In the genomic region with DNA sequence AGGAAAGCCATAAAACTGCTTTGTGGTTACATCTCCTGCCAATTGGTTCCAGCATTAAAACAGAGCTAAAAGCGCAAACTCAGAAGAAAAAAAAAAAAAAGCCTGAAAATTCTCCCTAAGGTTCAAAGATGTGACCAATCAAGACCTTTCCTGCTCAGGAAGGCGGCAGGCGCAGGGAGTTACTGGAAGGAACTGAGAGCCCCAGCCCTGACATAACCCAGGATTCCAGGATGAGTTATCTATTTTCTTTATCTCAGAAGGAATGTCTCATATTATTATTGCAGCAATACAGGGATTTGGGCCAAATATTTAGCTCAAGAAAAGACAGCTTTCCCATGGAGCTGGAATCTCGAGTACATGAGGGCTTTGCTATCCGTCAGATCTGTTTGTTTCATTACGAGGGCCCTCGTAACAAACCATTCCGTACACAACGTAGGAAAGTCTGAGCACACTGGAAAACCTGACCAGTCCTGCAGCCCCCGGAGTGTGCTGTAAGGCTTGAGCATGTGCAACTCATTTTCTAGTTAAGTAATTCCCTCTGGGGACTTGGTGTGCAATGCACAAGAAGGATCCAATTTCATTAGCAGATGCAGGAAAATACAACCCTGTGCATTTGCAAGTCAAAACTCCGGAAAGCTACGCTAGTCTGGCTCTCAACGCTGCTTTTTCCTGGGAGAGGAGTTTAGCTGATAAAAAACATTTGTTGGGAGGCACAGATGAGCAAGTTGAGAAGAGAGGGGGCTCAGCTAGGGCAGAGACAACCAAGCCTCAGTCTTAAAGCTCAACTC, we compare ENCODE assay signal across 8 mouse cellular contexts. TPM values are rescaled to one million over a fixed set of nuclear protein-coding genes. Genes with fewer than 3 reads are reported as not detected.
A peak's percentile ranks its signal among the peaks of the same experiment; 100 is the strongest.
DNase-seq lines count a peak whose midpoint lies in the region; ATAC-seq lines count a peak whose summit lies in the region.

No protein-coding gene starts in this region.

- peak overlapping the region; percentile 31 for H3K4me2 ChIP-seq in hindbrain, embryonic 16.5 days (ENCODE audit: low read length)
- peak overlapping the region; percentile 46 for H3K4me2 ChIP-seq in liver, embryonic 12.5 days
- peak overlapping the region; percentile 51 for H3K4me2 ChIP-seq in neural tube, embryonic 13.5 days

- H3K9ac ChIP-seq in hindbrain, embryonic 16.5 days (ENCODE audit: low read depth, low read length): peak overlapping the region; percentile 44; the same call in 1 of the 2 replicates
- H3K9ac ChIP-seq in liver, embryonic 12.5 days: 0 out of 2 replicates have a peak overlapping the region, but pooled peaks have one; percentile 45
- H3K9ac ChIP-seq in neural tube, embryonic 13.5 days: peak overlapping the region; percentile 64

- no peaks in the 10 kb centered on the region for H3K27me3 ChIP-seq in hindbrain, embryonic 16.5 days (replicated peaks; ENCODE audit: control insufficient read depth, insufficient read depth, low read length)
- no peaks in the 10 kb centered on the region for H3K27me3 ChIP-seq in liver, embryonic 12.5 days (replicated peaks)
- H3K27me3 ChIP-seq in neural tube, embryonic 13.5 days: no peaks in the 10 kb centered on the region

- peaks cover 12% of the 10 kb centered on the region for H3K4me1 ChIP-seq in hindbrain, embryonic 16.5 days (ENCODE audit: control insufficient read depth, insufficient read depth, low read depth, low read length)
- H3K4me1 ChIP-seq in liver, embryonic 12.5 days: no peaks in the 10 kb centered on the region
- H3K4me1 ChIP-seq in neural tube, embryonic 13.5 days (replicated peaks): peaks cover 38% of the 10 kb centered on the region

- peak; percentile 79; the same call in 1 of the 2 replicates for ATAC-seq in hindbrain, embryonic 16.5 days
- no peak for ATAC-seq in liver, embryonic 12.5 days
- peak; percentile 67 for ATAC-seq in neural tube, embryonic 13.5 days (ENCODE audit: low read depth)

- DNase-seq in 3134 (ENCODE audit: extremely low read depth, insufficient read length, low spot score) (peak; percentile 65), adipocyte (ENCODE audit: low spot score) (peak; percentile 94)
- DNase-seq in gastrocnemius, adult 18-20 months (ENCODE audit: low spot score): peak; percentile 69
- DNase-seq in urinary bladder, adult 2 months (ENCODE audit: low spot score): no peak
- DNase-seq in thymus, postnatal 25 days: no peak

- H3K9me3 ChIP-seq in hindbrain, embryonic 16.5 days (ENCODE audit: control insufficient read depth, low read length): no peaks in the 10 kb centered on the region
- H3K9me3 ChIP-seq in liver, embryonic 12.5 days (replicated peaks): no peaks in the 10 kb centered on the region
- no peaks in the 10 kb centered on the region for H3K9me3 ChIP-seq in neural tube, embryonic 13.5 days

- H3K36me3 ChIP-seq in hindbrain, embryonic 16.5 days (ENCODE audit: control insufficient read depth, insufficient read depth, low read length): peaks cover under 1% of the 10 kb centered on the region; the same call in 1 of the 2 replicates
- H3K36me3 ChIP-seq in liver, embryonic 12.5 days: peaks cover 14% of the 10 kb centered on the region
- peaks cover 7% of the 10 kb centered on the region; the same call in 1 of the 2 replicates for H3K36me3 ChIP-seq in neural tube, embryonic 13.5 days

- H3K27ac ChIP-seq in hindbrain, embryonic 16.5 days (ENCODE audit: low read depth, low read length): peak overlapping the region; percentile 62
- peak overlapping the region; percentile 20 for H3K27ac ChIP-seq in liver, embryonic 12.5 days
- peak overlapping the region; percentile 91 for H3K27ac ChIP-seq in neural tube, embryonic 13.5 days (replicated peaks)

- 12% methylated on average over 13 of the region's 13 CpGs for whole genome bisulfite sequencing in hindbrain, embryonic 16.5 days
- WGBS in liver, embryonic 12.5 days (ENCODE audit: insufficient replicate concordance): 41% methylated on average over 13 of the region's 13 CpGs
- 6% methylated on average over 13 of the region's 13 CpGs for WGBS in neural tube, embryonic 13.5 days

- H3K4me3 ChIP-seq in hindbrain, embryonic 16.5 days (ENCODE audit: low read length): peak overlapping the region; percentile 11
- H3K4me3 ChIP-seq in liver, embryonic 12.5 days: peak overlapping the region; percentile 36
- peak overlapping the region; percentile 35 for H3K4me3 ChIP-seq in neural tube, embryonic 13.5 days

RNA-seq across cellular contexts. Expression of a gene that starts 45.8 kb away (rescaled TPM):
- 1 to 10 TPM; 2.9 to 6.2 TPM for total RNA-seq in gastrocnemius, adult 18-20 months (2021)
- polyA plus RNA-seq in hindbrain, embryonic 16.5 days (2015; fragmentation: Nextera tagmentation; extraction: Ambion mirVana): 91.9 and 95.2 TPM in 2 replicates
- polyA plus RNA-seq in liver, embryonic 12.5 days (2016; fragmentation: Nextera tagmentation; extraction: Ambion mirVana): 17.8 and 19.1 TPM in 2 replicates
- polyA plus RNA-seq in neural tube, embryonic 13.5 days (2015; fragmentation: Nextera tagmentation; extraction: Ambion mirVana): 77.2 and 77.6 TPM in 2 replicates
- polyA plus RNA-seq in urinary bladder, adult 2 months (2012; rRNA removed): 35.4 and 43.3 TPM in 2 replicates

RNA-seq across cellular contexts. Expression of a gene that starts 56.7 kb away (rescaled TPM):
- total RNA-seq in gastrocnemius, adult 18-20 months (2021): 10 to 100 TPM in 1 of 2 experiments, 1 to 10 TPM in 1; 5.6 to 11.2 TPM
- polyA plus RNA-seq in hindbrain, embryonic 16.5 days (2015; fragmentation: Nextera tagmentation; extraction: Ambion mirVana): 12.9 and 15.3 TPM in 2 replicates
- polyA plus RNA-seq in liver, embryonic 12.5 days (2016; fragmentation: Nextera tagmentation; extraction: Ambion mirVana): 10.6 and 11.0 TPM in 2 replicates
- 28.4 and 35.5 TPM in 2 replicates for polyA plus RNA-seq in neural tube, embryonic 13.5 days (2015; fragmentation: Nextera tagmentation; extraction: Ambion mirVana)
- polyA plus RNA-seq in urinary bladder, adult 2 months (2012; rRNA removed): 139 and 147 TPM in 2 replicates

Comparison
In these comparisons a context has a peak if more than half of its experiments do, and no peak if none do; other contexts are left out.
1. DNase-seq: peak in 3134 (single experiment), adipocyte (single experiment) and gastrocnemius, adult 18-20 months (single experiment); none in urinary bladder, adult 2 months (single experiment) and thymus, postnatal 25 days (single experiment).
2. H3K27ac ChIP-seq: peak in every context shown above with its lines; median percentile 91 in neural tube, embryonic 13.5 days; 62 in hindbrain, embryonic 16.5 days; 20 in liver, embryonic 12.5 days.
3. Peak in every context shown above with its lines, with median percentiles within 50 percentile points of each other: H3K4me2 ChIP-seq, H3K4me3 ChIP-seq and H3K9ac ChIP-seq.